Mouse (Mus musculus) CD4-positive, CD25-positive, alpha-beta regulatory T cell (primary cell): Measurements from ENCODE around the gene Pak4. TPM values are rescaled to one million over a fixed set of nuclear protein-coding genes. Genes with fewer than 3 reads are reported as not detected.

ENCODE experiments used
- polyA plus RNA-seq: library from polyadenylated mRNA; unstranded; fragments of 100-300 nt; shearing (Covaris generic); gene quantifications from one replicate; pipeline ENCODE4 v1.2.1, GENCODE M21; 2017

Gene Pak4
- 7.7 TPM for polyA plus RNA-seq

GRCm38 (mm10) chr7:28597642-28598446 is at the start of gene Pak4, which contains the start of gene Samd4b:
Gene Pak4, minus strand, starts transcription at chr7:28598185.
Gene Samd4b, minus strand, starts transcription at chr7:28598144.

GRCm38 (mm10) chr7:28631073-28631472 is 33.1 kb upstream of the Pak4 start, which contains the start of gene Acp7:
Gene Acp7, minus strand, starts transcription at chr7:28631332.

GRCm38 (mm10) chr7:28547154-28547553 is 50.8 kb downstream of the Pak4 start, which contains the start of gene Nccrp1:
Gene Nccrp1, minus strand, starts transcription at chr7:28547254.

GRCm38 (mm10) chr7:28540526-28540925 is 57.5 kb downstream of the Pak4 start, which contains the start of gene Sycn:
Gene Sycn, plus strand, starts transcription at chr7:28540885.

GRCm38 (mm10) chr7:28522536-28522935 is 75.4 kb downstream of the Pak4 start, which contains the start of gene Ifnl3:
Gene Ifnl3, plus strand, starts transcription at chr7:28522836.

GRCm38 (mm10) chr7:28510405-28510974 is 87.5 kb downstream of the Pak4 start, which contains the start of gene Ifnl2:
Gene Ifnl2, minus strand, starts transcription at chr7:28510455.

Other genes with a start within 250 kb of the Pak4 start
- gene Rps16, start 247.5 kb downstream of the Pak4 start, polyA plus RNA-seq = 768 TPM
- 85.7 TPM for gene Plekhg2, start 225.6 kb downstream of the Pak4 start, polyA plus RNA-seq
- gene Zfp36, start 217.9 kb downstream of the Pak4 start, polyA plus RNA-seq = 259 TPM
- gene Med29, start 205.5 kb downstream of the Pak4 start, polyA plus RNA-seq = 28.5 TPM
- 100 TPM for gene Paf1, start 205.2 kb downstream of the Pak4 start, polyA plus RNA-seq
- 295 TPM for gene Gmfg, start 160.7 kb downstream of the Pak4 start, polyA plus RNA-seq
- 1.3 TPM for gene Lrfn1, start 146.2 kb downstream of the Pak4 start, polyA plus RNA-seq
- gene Ifnl2, start 87.7 kb downstream of the Pak4 start, polyA plus RNA-seq = not detected
- gene Ifnl3, start 75.3 kb downstream of the Pak4 start, polyA plus RNA-seq = not detected
- not detected for gene Sycn, start 57.3 kb downstream of the Pak4 start, polyA plus RNA-seq
- gene Nccrp1, start 50.9 kb downstream of the Pak4 start, polyA plus RNA-seq = not detected
- gene Samd4b, start within 50 bp of the Pak4 start, polyA plus RNA-seq = 30.0 TPM
- not detected for gene Acp7, start 33.1 kb upstream of the Pak4 start, polyA plus RNA-seq
- gene Fbxo27, start 94.7 kb upstream of the Pak4 start, polyA plus RNA-seq = 3.5 TPM
- 22.9 TPM for gene Fbxo17, start 118.6 kb upstream of the Pak4 start, polyA plus RNA-seq
- gene Mrps12, start 143.6 kb upstream of the Pak4 start, polyA plus RNA-seq = 93.4 TPM
- 20.1 TPM for gene Sars2, start 143.8 kb upstream of the Pak4 start, polyA plus RNA-seq
- not detected for gene Ccer2, start 158.0 kb upstream of the Pak4 start, polyA plus RNA-seq
- 83.6 TPM for gene Sirt2, start 168.6 kb upstream of the Pak4 start, polyA plus RNA-seq
- 96.6 TPM for gene Nfkbib, start 169.3 kb upstream of the Pak4 start, polyA plus RNA-seq
- 275 TPM for gene Rinl, start 190.8 kb upstream of the Pak4 start, polyA plus RNA-seq
- 300 TPM for gene Hnrnpl, start 210.4 kb upstream of the Pak4 start, polyA plus RNA-seq
- gene Ech1, start 227.0 kb upstream of the Pak4 start, polyA plus RNA-seq = 196 TPM
- gene Lgals4, start 235.7 kb upstream of the Pak4 start, polyA plus RNA-seq = 22.8 TPM